Mouse (Mus musculus) testis, postnatal 14 days (tissue): Measurements from ENCODE around the gene Mrps35.
A peak's percentile ranks its signal among the peaks of the same experiment; 100 is the strongest.

ENCODE experiments used
- DNase-seq: peaks from one replicate; pipeline ENCODE4 v3.0.0; 2021; ENCODE audit warnings: low spot score

Mrps35 gene

DNA sequence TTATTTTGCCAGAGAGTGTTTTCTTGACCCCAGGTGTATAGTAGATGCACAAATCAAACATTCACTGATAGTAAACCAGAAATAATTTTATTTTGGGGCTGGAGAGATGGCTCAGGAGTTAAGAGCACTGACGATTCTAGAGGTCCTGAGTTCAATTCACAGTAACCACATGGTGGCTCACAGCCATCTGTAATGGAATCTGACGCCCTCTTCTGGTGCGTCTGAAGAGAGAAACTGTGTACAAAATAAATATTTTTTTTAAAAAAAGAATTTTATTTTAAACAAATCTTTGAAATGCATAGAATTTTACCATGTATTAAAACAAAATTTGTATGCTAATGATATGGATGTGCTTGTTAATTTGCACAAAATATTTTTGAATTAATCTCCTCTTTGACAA lies 46.0 kb downstream of the Mrps35 start:
- no peak for DNase-seq

DNA sequence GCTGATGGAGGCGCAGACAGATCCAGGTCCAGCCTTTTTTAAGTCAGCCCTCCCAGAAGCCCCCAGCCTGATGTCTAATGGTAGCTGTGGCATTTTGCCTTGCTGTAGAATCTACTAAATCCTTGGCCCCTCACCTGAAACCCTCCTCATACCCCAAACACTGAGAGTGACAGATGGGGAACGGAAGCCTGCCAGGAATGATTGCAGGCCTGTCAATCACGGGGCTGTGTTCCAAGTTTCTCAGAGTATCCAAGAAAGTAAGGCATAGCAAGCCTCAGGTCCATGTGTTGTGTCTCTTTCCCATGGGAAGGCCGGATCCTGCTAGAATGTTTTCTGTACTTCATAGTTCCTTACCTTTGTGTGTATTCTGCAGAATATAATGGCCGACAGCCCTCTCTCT lies 47.6 kb downstream of the Mrps35 start:
- DNase-seq, result no peak

DNA sequence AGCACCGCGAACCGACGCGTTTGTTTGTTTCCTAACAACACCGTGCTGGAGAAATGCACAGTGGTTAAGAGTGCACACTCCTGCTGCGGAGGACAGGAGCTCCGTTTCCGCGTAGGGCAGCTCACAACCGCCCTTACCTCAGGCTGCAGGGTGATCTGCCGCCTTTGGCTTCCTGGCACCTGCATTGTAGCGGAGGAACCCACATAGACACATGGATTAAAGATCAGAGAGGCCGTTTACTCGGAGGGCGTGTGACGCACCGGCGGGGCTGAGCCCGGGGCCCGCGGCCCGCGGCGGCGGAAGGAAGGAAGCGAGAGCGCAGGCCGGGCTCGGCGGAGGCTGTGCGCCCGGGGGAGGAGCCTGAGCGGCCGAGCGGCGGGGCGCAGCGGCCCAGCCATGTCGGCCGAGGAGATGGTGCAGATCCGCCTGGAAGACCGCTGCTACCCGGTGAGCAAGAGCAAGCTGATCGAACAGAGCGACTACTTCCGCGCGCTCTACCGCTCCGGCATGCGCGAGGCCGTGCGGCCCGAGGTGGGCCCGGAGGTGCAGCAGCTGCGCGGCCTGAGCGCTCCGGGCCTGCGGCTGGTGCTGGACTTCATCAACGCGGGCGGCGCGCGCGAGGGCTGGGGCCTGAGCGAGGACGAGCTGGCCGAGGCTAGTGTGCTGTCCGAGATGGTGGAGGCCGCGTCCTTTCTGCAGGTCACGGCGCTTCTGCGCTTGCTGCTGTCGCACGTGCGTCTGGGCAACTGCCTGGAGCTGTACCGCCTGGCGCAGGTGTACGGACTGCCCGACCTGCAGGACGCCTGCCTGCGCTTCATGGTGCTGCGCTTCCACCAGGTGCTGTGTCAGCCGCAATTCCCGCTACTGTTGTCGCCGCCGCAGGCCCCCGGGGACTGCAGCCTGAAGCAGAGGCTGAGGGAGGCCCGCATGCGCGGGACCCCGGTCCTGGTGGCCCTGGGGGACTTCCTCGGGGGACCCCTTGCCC lies 48.9 kb downstream of the Mrps35 start, which contains the start of gene Klhl42:
Gene Klhl42 (plus strand): TSS at position 244 of the 985 bp plus-strand sequence.
- DNase-seq, result peak; percentile 53

DNA sequence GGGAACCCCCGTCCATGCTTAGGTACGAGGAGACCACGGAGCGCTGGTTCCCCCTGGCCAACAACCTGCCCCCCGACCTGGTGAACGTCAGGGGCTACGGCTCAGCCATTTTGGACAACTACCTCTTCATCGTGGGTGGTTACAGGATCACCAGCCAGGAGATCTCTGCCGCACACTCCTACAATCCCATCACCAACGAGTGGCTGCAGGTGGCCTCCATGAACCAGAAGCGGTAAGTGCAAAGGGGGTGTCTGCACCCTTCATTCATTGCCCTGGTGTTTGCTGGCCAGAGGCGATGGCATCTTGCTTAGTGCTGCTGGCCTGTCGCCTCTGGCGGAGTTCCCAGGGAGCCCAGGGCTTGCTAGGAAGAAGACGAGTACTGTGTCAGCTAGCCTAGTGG lies 49.6 kb downstream of the Mrps35 start:
- peak; percentile 25 for DNase-seq

DNA sequence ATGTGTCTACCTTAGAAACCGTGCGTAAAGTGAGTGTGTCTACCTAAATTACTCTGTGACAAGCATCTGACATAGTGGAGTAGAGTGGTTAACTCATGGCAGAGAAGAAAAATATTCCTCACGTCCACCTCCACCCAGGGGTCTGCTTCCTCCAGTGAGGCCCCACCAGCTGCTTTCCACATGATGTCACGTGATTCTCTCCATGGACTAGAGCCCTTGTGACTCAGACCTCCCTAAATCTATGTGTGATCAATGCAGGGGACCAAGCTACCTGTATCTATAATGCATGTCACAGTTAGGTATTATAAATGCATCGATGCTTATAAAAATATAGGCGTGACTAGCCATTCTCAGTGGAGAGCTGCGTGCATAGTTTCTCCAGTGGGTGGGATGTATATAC lies 52.2 kb downstream of the Mrps35 start:
- no peak for DNase-seq

DNA sequence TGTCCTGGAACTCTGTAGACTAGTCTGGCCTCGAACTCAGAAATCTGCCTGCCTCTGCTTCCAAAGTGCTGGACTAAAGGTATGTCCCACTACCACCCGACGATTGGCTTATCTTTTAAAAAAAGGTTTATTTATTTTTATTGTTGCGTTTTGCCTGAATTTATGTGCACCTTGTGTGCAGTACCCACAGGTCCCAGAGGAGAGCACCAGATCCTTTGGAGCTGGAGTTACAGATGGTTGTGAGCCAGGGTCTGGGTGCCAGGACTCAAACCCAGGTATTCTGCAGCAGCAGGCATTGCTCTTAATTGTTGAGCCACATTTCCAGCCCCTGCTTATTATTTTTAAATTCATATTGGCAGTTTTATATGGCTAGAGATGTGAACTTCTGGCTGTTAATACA lies 53.5 kb downstream of the Mrps35 start:
- no peak for DNase-seq

DNA sequence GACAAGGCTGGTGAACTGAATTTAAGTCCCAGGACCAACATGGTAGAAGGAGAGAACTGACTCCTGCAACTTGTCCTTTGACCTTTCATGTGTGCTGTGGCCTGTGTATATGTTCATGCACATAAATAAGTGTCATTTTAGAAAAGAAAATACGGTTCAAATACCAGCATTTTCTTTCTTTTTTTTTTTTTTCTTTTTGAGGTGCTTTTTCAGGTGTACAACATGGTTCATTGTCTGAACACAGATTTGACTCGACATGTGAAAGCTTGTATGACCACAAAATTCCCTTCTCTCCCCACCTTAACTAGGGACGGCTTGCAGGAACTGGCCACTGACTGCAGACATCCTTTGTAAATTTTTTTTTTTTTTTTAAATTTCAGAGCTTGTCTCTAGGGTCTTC lies 54.4 kb downstream of the Mrps35 start:
- no peak for DNase-seq

DNA sequence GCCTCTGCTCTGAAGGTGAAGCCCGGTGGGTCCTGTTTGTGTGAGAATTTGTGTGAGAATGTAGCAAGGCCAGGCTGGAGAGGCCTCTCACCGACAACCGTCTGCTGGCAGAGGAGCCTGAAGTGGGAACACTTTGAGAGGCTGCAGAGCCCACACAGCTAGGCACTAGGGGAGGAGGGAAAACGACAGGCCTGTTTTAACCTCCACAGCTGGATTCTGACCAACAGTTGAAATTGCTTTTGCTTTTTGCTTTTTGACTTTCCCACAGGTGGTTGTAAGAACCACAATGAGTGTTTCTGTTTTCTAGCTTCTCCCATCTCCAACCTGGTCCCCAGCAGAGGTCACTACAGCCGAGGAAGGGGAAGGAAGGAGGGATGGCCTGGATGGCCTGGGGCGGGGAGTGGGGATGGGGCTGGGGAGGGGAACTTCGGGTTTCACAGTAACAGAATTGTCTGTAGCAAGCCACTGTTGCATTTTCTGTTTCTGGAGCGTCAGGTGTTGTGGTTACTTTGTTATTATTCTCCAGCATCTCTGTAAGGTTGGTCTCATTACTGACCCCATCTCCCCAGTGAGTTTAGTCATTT lies 54.9 kb downstream of the Mrps35 start:
- DNase-seq, result no peak

DNA sequence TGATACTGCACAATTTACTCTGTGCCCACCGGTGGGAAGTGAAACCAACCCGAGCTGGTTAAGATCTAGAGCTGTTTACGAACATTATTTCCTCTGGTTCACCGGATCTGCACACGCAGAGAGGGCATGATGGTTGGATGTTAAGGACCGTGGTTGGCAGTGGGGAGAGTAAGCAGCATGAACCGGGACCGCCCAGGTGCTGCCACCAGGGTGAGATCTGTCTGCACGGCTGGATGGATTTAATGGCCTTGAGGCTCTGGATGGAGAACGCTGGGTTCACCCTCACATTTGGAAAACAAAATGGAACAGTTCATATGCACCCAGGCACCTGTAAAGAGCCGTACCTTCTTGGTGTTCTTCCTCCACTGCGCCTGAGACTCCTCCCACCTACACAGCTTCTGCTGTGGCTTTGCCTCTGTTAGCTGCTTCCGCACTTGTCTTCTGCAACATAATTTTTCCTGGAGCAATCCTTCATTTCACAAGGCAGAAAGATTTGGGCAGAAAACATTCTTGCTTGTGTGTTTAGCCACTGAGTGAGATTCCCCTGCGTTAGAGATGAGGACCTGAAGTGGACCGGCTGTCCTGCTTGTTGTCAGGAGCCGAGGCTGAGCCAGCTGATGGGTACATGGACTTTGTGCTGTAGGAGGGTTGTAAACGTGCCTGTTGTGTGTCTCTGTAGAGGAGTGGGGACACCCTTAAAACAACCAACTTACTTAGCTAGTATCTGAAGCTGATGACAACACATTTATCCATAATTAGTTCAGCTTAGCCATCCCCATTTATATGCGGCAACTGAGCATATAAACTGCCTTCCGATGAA lies 57.1 kb downstream of the Mrps35 start:
- no peak for DNase-seq

DNA sequence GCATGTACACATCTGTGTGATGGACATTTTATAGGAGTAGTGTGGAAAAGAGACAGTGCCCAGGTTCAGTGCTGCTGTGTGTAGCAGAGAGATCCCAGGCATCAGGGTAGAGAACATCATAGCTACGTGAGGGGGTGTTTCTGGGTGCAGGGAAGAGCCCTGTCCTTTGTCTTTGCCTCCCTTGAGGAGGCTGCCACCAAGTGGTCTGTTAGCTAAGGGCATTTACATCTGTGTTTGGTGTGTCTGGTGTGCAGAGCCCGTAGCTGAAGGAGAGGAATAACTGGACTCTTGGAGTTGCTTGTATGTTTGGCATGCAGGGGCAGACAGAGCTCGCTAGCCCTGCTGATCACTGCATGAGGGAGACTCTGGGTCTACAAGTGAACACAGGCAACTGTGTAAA lies 59.7 kb downstream of the Mrps35 start:
- DNase-seq, result no peak

DNA sequence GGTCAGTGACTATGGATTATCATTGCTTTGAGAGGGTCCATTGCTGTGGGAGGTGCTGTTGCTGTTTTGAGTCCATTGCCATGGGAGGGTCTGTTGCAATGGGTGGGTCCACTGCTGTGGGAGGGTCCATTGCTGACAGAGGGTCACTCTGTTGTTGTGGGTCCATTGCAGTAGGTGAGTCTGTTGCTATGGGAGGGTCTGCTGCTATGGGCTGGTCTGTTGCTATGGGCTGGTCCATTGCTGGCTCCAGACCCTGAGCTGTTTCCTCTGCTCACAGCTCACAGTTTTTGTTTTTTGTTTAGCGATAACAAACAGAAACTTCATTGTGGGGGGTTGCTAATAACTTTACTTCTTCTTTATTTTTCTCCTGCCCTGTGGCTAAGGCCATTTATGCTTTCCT lies 63.0 kb downstream of the Mrps35 start:
- no peak for DNase-seq

DNA sequence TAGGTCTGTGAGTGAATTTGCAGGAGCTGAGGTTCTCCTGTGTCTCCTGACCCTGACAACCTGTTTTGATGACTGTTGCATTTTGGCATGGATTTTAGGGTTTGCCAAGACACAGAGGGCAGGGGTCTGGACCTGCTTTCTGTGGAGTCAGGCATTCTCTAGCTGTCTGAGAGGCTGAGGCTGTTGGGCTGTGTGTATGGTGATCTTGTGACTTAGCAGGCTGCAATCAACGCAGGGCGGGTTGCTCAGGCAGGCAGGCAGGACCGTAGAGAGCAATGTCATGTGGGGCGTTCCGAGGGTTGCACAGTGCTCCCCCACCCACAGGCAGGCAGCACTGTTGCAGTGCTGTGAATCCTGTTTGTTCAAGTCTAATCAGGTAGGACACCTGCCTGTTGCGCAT lies 64.2 kb downstream of the Mrps35 start:
- no peak for DNase-seq

DNA sequence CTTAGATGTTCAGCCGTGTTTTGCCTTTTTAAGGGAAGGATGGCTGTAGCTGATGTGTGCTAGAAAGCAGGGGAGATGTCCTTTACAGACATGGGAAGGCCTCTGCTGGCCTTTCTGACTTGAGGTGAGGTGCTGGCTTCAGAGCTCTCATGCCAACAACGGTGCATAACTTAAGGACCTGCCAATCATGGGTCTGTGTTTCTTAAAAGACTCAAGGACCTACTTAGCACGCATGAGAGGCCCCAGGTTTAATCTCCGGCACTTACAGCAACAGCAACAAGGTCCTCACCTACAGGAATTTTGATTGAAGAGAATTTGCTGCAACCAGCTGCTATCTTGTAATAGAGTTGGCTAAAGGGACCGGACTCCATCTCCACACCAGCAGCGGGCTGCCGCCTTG lies 66.7 kb downstream of the Mrps35 start:
- DNase-seq, result no peak

DNA sequence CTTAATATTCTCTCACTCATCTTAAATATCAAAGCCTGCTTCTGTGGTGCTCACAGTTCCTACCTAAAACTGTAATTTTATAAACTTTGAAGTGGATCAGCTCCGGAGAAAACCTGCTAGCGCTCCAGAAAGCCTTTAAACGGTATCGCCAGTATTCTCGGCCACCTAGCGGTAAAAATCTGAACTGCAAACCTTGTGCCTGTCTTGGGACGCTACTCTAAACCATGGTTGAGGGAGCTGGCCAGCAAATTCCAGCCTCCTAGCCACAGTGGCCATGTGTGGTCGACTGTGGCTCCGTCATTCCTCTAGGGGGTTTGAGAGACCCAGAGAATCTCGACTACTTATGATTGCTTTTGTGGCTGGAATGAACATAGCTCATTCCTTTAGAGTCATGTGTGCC lies 74.0 kb downstream of the Mrps35 start:
- peak; percentile 60 for DNase-seq

DNA sequence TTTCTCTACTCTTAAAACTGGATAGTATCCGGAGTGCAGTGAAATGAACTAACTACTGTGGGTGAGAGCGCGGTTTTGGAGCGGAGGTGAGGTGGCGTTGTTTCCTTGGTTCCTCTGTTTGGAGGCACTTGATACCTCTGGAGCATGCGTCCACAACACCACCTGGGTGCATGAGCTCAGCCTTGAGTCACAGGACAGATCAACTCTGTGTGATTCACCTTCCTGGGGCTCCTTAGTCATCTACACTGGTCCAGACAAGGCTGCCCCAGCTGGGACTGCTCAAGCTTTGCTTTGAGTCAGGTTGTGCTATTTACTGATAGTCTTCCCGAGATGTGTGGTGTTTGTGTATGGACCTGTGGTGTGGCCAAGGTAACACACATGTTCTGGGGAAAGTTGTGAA lies 75.2 kb downstream of the Mrps35 start:
- DNase-seq, result no peak

DNA sequence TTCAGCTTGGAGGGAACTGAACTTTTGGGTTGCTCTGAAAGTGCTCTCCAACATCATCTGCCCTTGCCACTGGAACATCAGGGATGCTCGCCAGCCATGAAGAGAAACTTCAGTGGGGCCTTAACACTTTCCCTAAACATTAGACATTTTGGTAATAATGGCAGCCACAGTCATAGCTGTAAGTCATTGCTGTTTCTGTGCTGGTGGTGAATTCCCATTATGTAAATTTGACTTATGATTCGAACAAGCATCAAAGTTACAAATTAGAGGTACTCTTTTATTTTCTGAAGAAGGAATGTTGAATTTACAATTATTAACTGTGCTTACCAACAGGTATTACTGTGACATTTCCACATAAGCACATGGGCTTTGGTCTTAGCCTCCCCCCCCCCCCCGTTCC lies 75.6 kb downstream of the Mrps35 start:
- DNase-seq, result no peak

DNA sequence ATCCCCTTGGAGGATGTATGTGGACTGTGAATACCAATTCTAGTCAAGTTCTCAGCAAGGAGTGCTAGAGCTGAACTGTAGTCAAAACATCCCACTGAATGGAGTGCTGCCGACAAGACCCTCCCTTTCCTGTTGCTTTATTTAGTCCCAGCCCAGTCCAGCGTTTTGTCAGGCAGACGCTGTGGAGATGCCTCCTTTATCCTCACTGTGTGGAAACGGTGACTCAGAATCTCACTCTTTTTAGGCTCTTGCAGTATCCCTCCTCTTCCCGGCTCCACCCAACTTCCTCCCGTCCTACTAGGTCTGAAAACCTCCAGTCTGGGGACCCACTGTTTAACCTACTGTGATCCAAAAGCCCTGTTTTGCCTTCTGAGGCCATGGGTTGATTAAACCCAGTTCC lies 78.8 kb downstream of the Mrps35 start:
- no peak for DNase-seq
